Mouse (Mus musculus): ENCODE measurements around the gene Naa50. TPM values are rescaled to one million over a fixed set of nuclear protein-coding genes. Genes with fewer than 3 reads are reported as not detected.
A peak's percentile ranks its signal among the peaks of the same experiment; 100 is the strongest.

The Naa50 gene
- polyA plus RNA-seq, 2 experiments, result 38.6 to 71.7 TPM

- ATAC-seq (ENCODE audit: low FRiP score, low read depth), result no peak
- no peak overlapping the region for H3K27ac ChIP-seq (replicated peaks; ENCODE audit: low read depth, low read length)
Observed at GRCm38 (mm10) chr16:44184769-44185168, 45.1 kb downstream of the Naa50 start.

DNA sequence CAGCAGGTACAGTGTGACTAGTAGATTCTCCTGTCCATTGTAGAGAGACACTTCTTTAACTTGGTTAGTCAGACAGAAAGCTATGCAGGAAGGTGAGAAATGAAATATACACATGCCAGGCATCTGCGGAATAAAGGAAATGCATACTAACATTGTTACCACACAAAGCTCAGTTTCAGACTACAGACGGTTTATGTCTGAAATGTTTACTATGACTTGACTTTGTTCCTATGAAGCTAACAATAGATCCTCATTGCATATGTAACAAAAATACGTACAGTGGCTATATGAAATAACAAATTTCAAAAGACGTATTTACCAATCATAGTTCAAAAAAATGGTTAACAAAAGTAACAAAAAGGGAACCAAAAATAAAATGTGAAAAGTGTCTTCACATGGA, 47.5 kb downstream of the Naa50 start:
- Histone ChIP-seq H3K36me3 (ENCODE audit: control insufficient read depth, insufficient read depth, low read length) (peaks cover 4% of the 10 kb centered on the region; the same call in 1 of the 2 replicates), H3K4me1 (ENCODE audit: control insufficient read depth, insufficient read depth, low read length) (peaks cover 8% of the 10 kb centered on the region), H3K9me3 (ENCODE audit: control insufficient read depth, low read length) (peaks cover 6% of the 10 kb centered on the region), H3K4me2 (replicated peaks; ENCODE audit: low read depth, low read length, severe bottlenecking) (no peak overlapping the region), H3K27me3 (ENCODE audit: control insufficient read depth, insufficient read depth, low read length) (no peaks in the 10 kb centered on the region), H3K9ac (ENCODE audit: low read depth, low read length, severe bottlenecking) (no peak overlapping the region), H3K4me3 (replicated peaks; ENCODE audit: low read length) (no peak overlapping the region), H3K27ac (replicated peaks; ENCODE audit: low read depth, low read length) (no peak overlapping the region)
- no peak for ATAC-seq (ENCODE audit: low FRiP score, low read depth)
- TF ChIP-seq POLR2A (IDR thresholded peaks at IDR 0.05; ENCODE audit: borderline replicate concordance, extremely low read depth, insufficient read depth, insufficient read length), result no peak
- no peak for DNase-seq (ENCODE audit: low spot score)
- 95% methylated on average over 4 of the region's 4 CpGs for WGBS

More at GRCm38 (mm10) chr16:44184769-44185168, 45.1 kb downstream of the Naa50 start:
- Histone ChIP-seq H3K4me1 (ENCODE audit: control insufficient read depth, insufficient read depth, low read length) (peaks cover 8% of the 10 kb centered on the region), H3K27me3 (ENCODE audit: control insufficient read depth, insufficient read depth, low read length) (no peaks in the 10 kb centered on the region), H3K4me3 (replicated peaks; ENCODE audit: low read length) (no peak overlapping the region), H3K9me3 (ENCODE audit: control insufficient read depth, low read length) (peaks cover 6% of the 10 kb centered on the region), H3K4me2 (replicated peaks; ENCODE audit: low read depth, low read length, severe bottlenecking) (no peak overlapping the region), H3K9ac (ENCODE audit: low read depth, low read length, severe bottlenecking) (no peak overlapping the region), H3K36me3 (ENCODE audit: control insufficient read depth, insufficient read depth, low read length) (peaks cover 4% of the 10 kb centered on the region; the same call in 1 of the 2 replicates)
- 27% methylated on average over 3 of the region's 3 CpGs for WGBS
- no peak for TF ChIP-seq POLR2A (IDR thresholded peaks at IDR 0.05; ENCODE audit: borderline replicate concordance, extremely low read depth, insufficient read depth, insufficient read length)
- DNase-seq (ENCODE audit: low spot score), result peak; percentile 34

- Histone ChIP-seq H3K36me3 (ENCODE audit: control insufficient read depth, insufficient read depth, low read length) (peaks cover 4% of the 10 kb centered on the region; the same call in 1 of the 2 replicates), H3K4me3 (replicated peaks; ENCODE audit: low read length) (no peak overlapping the region), H3K9me3 (ENCODE audit: control insufficient read depth, low read length) (peaks cover 6% of the 10 kb centered on the region), H3K9ac (ENCODE audit: low read depth, low read length, severe bottlenecking) (no peak overlapping the region), H3K27ac (replicated peaks; ENCODE audit: low read depth, low read length) (no peak overlapping the region), H3K4me1 (ENCODE audit: control insufficient read depth, insufficient read depth, low read length) (peaks cover 8% of the 10 kb centered on the region), H3K27me3 (ENCODE audit: control insufficient read depth, insufficient read depth, low read length) (no peaks in the 10 kb centered on the region), H3K4me2 (replicated peaks; ENCODE audit: low read depth, low read length, severe bottlenecking) (no peak overlapping the region)
- DNase-seq (ENCODE audit: low spot score) (no peak), ATAC-seq (ENCODE audit: low FRiP score, low read depth) (no peak)
- TF ChIP-seq POLR2A (IDR thresholded peaks at IDR 0.05; ENCODE audit: borderline replicate concordance, extremely low read depth, insufficient read depth, insufficient read length), result no peak
- WGBS, result 92% methylated on average over 3 of the region's 3 CpGs
Observed at GRCm38 (mm10) chr16:44188766-44189165, 49.1 kb downstream of the Naa50 start.

DNA sequence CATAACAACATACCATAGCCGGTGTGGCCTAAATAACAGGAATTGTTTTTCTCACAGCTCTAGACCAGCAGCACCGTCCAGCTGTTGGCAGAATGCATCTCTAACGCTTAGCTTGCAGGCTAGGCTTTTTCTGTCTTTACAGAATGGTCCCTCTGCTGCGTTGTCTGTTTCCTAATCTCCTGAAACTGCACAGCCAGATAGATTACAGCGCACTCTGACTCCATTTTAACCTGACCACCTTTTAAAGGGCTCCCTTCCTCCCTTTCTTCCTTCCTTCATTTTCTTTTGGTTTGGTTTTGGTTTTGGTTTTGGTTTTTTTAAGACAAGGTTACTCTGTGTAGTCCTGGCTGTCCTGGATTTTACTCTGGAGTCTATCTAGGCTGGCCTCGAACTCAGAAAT, 50.4 kb downstream of the Naa50 start:
- DNase-seq (ENCODE audit: low spot score), result no peak
- Histone ChIP-seq H3K9me3 (ENCODE audit: control insufficient read depth, low read length) (peaks cover 6% of the 10 kb centered on the region), H3K9ac (ENCODE audit: low read depth, low read length, severe bottlenecking) (no peak overlapping the region), H3K4me3 (replicated peaks; ENCODE audit: low read length) (no peak overlapping the region), H3K27ac (replicated peaks; ENCODE audit: low read depth, low read length) (no peak overlapping the region), H3K4me2 (replicated peaks; ENCODE audit: low read depth, low read length, severe bottlenecking) (no peak overlapping the region), H3K27me3 (ENCODE audit: control insufficient read depth, insufficient read depth, low read length) (no peaks in the 10 kb centered on the region), H3K36me3 (ENCODE audit: control insufficient read depth, insufficient read depth, low read length) (peaks cover 4% of the 10 kb centered on the region; the same call in 1 of the 2 replicates), H3K4me1 (ENCODE audit: control insufficient read depth, insufficient read depth, low read length) (no peaks in the 10 kb centered on the region)
- 88% methylated on average over 6 of the region's 6 CpGs for WGBS
- TF ChIP-seq POLR2A (IDR thresholded peaks at IDR 0.05; ENCODE audit: borderline replicate concordance, extremely low read depth, insufficient read depth, insufficient read length), result no peak
- no peak for ATAC-seq (ENCODE audit: low FRiP score, low read depth)

- ATAC-seq (ENCODE audit: low FRiP score, low read depth), result no peak
- WGBS, result 94% methylated on average over 2 of the region's 2 CpGs
- Histone ChIP-seq H3K27me3 (ENCODE audit: control insufficient read depth, insufficient read depth, low read length) (no peaks in the 10 kb centered on the region), H3K4me2 (replicated peaks; ENCODE audit: low read depth, low read length, severe bottlenecking) (no peak overlapping the region), H3K27ac (replicated peaks; ENCODE audit: low read depth, low read length) (no peak overlapping the region), H3K4me3 (replicated peaks; ENCODE audit: low read length) (no peak overlapping the region), H3K36me3 (ENCODE audit: control insufficient read depth, insufficient read depth, low read length) (peaks cover 4% of the 10 kb centered on the region; the same call in 1 of the 2 replicates), H3K9me3 (ENCODE audit: control insufficient read depth, low read length) (peaks cover 6% of the 10 kb centered on the region), H3K9ac (ENCODE audit: low read depth, low read length, severe bottlenecking) (no peak overlapping the region), H3K4me1 (ENCODE audit: control insufficient read depth, insufficient read depth, low read length) (no peaks in the 10 kb centered on the region)
- no peak for TF ChIP-seq POLR2A (IDR thresholded peaks at IDR 0.05; ENCODE audit: borderline replicate concordance, extremely low read depth, insufficient read depth, insufficient read length)
- DNase-seq (ENCODE audit: low spot score), result no peak
Observed at GRCm38 (mm10) chr16:44190968-44191367, 51.3 kb downstream of the Naa50 start.

All from limb, embryonic 14.5 days (tissue).